Mouse (Mus musculus): ENCODE data around the gene Klhl32.

- no peak for TF ChIP-seq RAD21 (IDR thresholded peaks at IDR 0.05; ENCODE audit: low read depth, low read length)
- no peak for TF ChIP-seq CHD1 (IDR thresholded peaks at IDR 0.05; ENCODE audit: low read depth, low read length)
- TF ChIP-seq CTCF (IDR thresholded peaks at IDR 0.05 in 2 of 3, conservative IDR thresholded peaks at IDR 0.05 in 1 of 3; ENCODE audit: control insufficient read depth in 1 of 3, insufficient read depth in 1 of 3, low read depth in 2 of 3, low read length in 3 of 3, poor library complexity in 1 of 3, severe bottlenecking in 1 of 3), result no peak
- TF ChIP-seq POLR2A (IDR thresholded peaks at IDR 0.05; ENCODE audit: control insufficient read depth in 1 of 2, insufficient read depth in 1 of 2, low read depth in 1 of 2, low read length in 2 of 2, poor library complexity in 1 of 2), result no peak
- no peak for TF ChIP-seq MAX (IDR thresholded peaks at IDR 0.05; ENCODE audit: low read length)
- no peak for TF ChIP-seq ETS1 (IDR thresholded peaks at IDR 0.05; ENCODE audit: low read depth, low read length)
- no peak for TF ChIP-seq POLR2AphosphoS2 (IDR thresholded peaks at IDR 0.05; ENCODE audit: low read length)
- TF ChIP-seq JUND (IDR thresholded peaks at IDR 0.05; ENCODE audit: low read depth, low read length), result no peak
- TF ChIP-seq USF1 (IDR thresholded peaks at IDR 0.05; ENCODE audit: low read depth, low read length), result no peak
Observed at GRCm38 (mm10) chr4:24765469-24765868, 85.5 kb downstream of the Klhl32 start.
